Mouse (Mus musculus): ENCODE results near the gene Pkd1. TPM values are rescaled to one million over a fixed set of nuclear protein-coding genes. Genes with fewer than 3 reads are reported as not detected.

Gene Pkd1
- polyA plus RNA-seq, 1 experiment from 2014 or later, result 35.9 TPM

DNA sequence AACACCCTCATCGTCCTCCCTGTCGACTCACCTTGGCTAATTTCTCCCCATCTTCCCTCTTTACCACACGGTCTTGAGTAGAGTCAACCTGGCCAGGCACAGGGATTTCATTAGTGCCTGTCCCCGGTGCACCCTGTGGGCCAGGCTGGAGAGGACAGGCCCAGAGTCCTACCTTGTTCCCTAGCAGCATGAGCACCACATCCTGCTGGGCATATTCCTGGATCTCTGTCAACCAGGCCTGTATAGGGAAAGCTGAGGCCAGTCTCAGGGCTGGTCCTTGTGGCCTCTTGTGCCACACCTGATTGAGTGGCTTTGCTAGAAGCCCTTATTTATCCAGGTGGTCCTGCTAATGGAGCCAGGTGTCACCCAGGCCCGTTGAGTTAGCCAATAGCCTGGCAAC, 19.8 kb upstream of the Pkd1 start:
- peaks cover 27% of the 10 kb centered on the region for H3K4me1 ChIP-seq (ENCODE audit: control insufficient read depth, insufficient read depth, low read length)

DNA sequence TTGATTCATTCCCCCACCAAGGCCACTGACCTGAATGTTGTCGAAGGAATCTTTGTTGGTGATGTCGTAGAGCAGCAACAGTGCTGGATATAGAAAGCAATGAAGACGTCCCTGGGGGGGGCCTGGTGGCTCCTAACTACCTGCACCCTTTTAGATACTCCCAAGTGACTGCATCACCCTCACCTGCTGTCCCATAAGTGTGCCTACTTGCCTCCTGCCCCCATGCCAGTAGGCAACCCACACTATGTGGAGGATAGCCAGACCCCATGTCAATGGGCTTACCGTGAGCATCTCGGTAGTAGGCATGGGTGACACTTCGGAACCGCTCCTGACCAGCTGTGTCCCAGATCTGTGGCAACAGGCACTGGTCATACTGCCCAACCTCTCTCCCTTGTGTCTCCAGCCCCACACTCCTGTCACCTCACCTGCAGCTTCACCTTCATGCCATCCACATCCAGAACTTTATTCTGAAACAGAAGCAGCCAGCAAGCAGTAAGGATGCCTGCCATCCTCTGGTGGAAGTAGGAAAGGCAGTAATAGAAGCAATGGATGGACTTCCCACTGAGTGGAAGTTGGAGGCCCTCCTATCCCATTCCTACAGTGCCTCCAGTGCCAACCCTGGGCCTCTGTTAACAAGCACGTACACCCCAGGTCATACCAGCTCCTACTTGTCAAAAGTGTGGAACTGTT, 19.1 kb upstream of the Pkd1 start:
- Histone ChIP-seq H3K36me3 (ENCODE audit: control insufficient read depth, insufficient read depth, low read length) (peaks cover 16% of the 10 kb centered on the region; the same call in 1 of the 2 replicates), H3K4me3 (ENCODE audit: low read depth, low read length) (peak overlapping the region; percentile 85; the same call in 1 of the 2 replicates), H3K4me1 (ENCODE audit: control insufficient read depth, insufficient read depth, low read length) (peaks cover 27% of the 10 kb centered on the region), H3K4me2 (replicated peaks; ENCODE audit: low read depth, low read length) (peak overlapping the region; percentile 84), H3K27me3 (ENCODE audit: control insufficient read depth, insufficient read depth, low read length) (no peaks in the 10 kb centered on the region), H3K9me3 (ENCODE audit: control insufficient read depth, low read depth, low read length) (no peaks in the 10 kb centered on the region), H3K9ac (replicated peaks; ENCODE audit: low read depth, low read length) (peak overlapping the region; percentile 57), H3K27ac (ENCODE audit: low read length) (peak overlapping the region; percentile 56; the same call in 1 of the 2 replicates)
- ATAC-seq (ENCODE audit: insufficient number of reproducible peaks, insufficient read depth, low FRiP score, low read depth), result no peak
- 34% methylated on average over 8 of the region's 8 CpGs for WGBS

More for the DNA sequence above, 19.8 kb upstream of the Pkd1 start:
- ATAC-seq (ENCODE audit: insufficient number of reproducible peaks, insufficient read depth, low FRiP score, low read depth), result no peak
- Histone ChIP-seq H3K9ac (replicated peaks; ENCODE audit: low read depth, low read length) (peak overlapping the region; percentile 57), H3K4me3 (ENCODE audit: low read depth, low read length) (peak overlapping the region; percentile 85), H3K4me2 (replicated peaks; ENCODE audit: low read depth, low read length) (peak overlapping the region; percentile 84), H3K27me3 (ENCODE audit: control insufficient read depth, insufficient read depth, low read length) (no peaks in the 10 kb centered on the region), H3K27ac (ENCODE audit: low read length) (peak overlapping the region; percentile 56; the same call in 1 of the 2 replicates), H3K36me3 (ENCODE audit: control insufficient read depth, insufficient read depth, low read length) (peaks cover 16% of the 10 kb centered on the region; the same call in 1 of the 2 replicates), H3K9me3 (ENCODE audit: control insufficient read depth, low read depth, low read length) (no peaks in the 10 kb centered on the region)
- whole genome bisulfite sequencing, result 29% methylated on average over 5 of the region's 5 CpGs

GRCm38 (mm10) chr17:24531064-24531463, 18.6 kb upstream of the Pkd1 start:
- no peak for ATAC-seq (ENCODE audit: insufficient number of reproducible peaks, insufficient read depth, low FRiP score, low read depth)
- Histone ChIP-seq H3K4me1 (ENCODE audit: control insufficient read depth, insufficient read depth, low read length) (peaks cover 27% of the 10 kb centered on the region), H3K36me3 (ENCODE audit: control insufficient read depth, insufficient read depth, low read length) (peaks cover 16% of the 10 kb centered on the region; the same call in 1 of the 2 replicates), H3K4me3 (ENCODE audit: low read depth, low read length) (no peak overlapping the region), H3K27ac (ENCODE audit: low read length) (no peak overlapping the region), H3K4me2 (replicated peaks; ENCODE audit: low read depth, low read length) (0 out of 2 replicates have a peak overlapping the region, but pooled peaks have one; percentile 84), H3K9me3 (ENCODE audit: control insufficient read depth, low read depth, low read length) (no peaks in the 10 kb centered on the region), H3K9ac (replicated peaks; ENCODE audit: low read depth, low read length) (no peak overlapping the region), H3K27me3 (ENCODE audit: control insufficient read depth, insufficient read depth, low read length) (no peaks in the 10 kb centered on the region)
- WGBS, result 60% methylated on average over 3 of the region's 3 CpGs

DNA sequence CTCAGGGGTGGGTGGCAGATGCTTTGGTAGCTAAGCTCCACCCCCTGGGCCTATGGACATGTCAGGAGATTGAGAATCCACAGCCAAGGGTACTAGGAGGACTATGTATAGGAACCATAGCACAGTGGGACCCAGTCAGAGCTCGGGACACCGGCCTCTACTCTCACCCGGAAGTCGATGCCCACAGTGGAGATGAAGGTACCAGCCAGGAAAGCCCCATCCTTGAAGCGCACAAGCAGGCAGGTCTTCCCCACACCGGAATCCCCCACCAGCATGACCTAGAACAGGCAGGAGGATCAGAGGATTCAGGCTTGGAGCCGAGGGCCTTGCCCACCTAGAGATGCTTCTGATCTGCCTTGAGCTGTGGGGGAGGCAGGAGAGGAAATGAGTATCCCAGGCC, 17.6 kb upstream of the Pkd1 start:
- no peak overlapping the region for H3K9ac ChIP-seq (replicated peaks; ENCODE audit: low read depth, low read length)
- 70% methylated on average over 7 of the region's 7 CpGs for WGBS
- ATAC-seq (ENCODE audit: insufficient number of reproducible peaks, insufficient read depth, low FRiP score, low read depth), result no peak
- no peak overlapping the region for H3K4me3 ChIP-seq (ENCODE audit: low read depth, low read length)
- H3K27ac ChIP-seq (ENCODE audit: low read length), result no peak overlapping the region
- H3K4me1 ChIP-seq (ENCODE audit: control insufficient read depth, insufficient read depth, low read length), result peaks cover 20% of the 10 kb centered on the region
- no peaks in the 10 kb centered on the region for H3K27me3 ChIP-seq (ENCODE audit: control insufficient read depth, insufficient read depth, low read length)
- H3K36me3 ChIP-seq (ENCODE audit: control insufficient read depth, insufficient read depth, low read length), result peaks cover 16% of the 10 kb centered on the region; the same call in 1 of the 2 replicates
- no peaks in the 10 kb centered on the region for H3K9me3 ChIP-seq (ENCODE audit: control insufficient read depth, low read depth, low read length)
- H3K4me2 ChIP-seq (replicated peaks; ENCODE audit: low read depth, low read length), result no peak overlapping the region

GRCm38 (mm10) chr17:24533099-24533992, 16.3 kb upstream of the Pkd1 start:
- Histone ChIP-seq H3K4me2 (replicated peaks; ENCODE audit: low read depth, low read length) (peak overlapping the region; percentile 66), H3K27me3 (ENCODE audit: control insufficient read depth, insufficient read depth, low read length) (no peaks in the 10 kb centered on the region), H3K27ac (ENCODE audit: low read length) (no peak overlapping the region), H3K9me3 (ENCODE audit: control insufficient read depth, low read depth, low read length) (no peaks in the 10 kb centered on the region), H3K4me3 (ENCODE audit: low read depth, low read length) (peak overlapping the region; percentile 29; the same call in 1 of the 2 replicates), H3K4me1 (ENCODE audit: control insufficient read depth, insufficient read depth, low read length) (peaks cover 20% of the 10 kb centered on the region), H3K36me3 (ENCODE audit: control insufficient read depth, insufficient read depth, low read length) (peaks cover 16% of the 10 kb centered on the region; the same call in 1 of the 2 replicates), H3K9ac (replicated peaks; ENCODE audit: low read depth, low read length) (peak overlapping the region; percentile 18; the same call in 1 of the 2 replicates)
- 9% methylated on average over 53 of the region's 53 CpGs for WGBS
- peak; percentile 71 for ATAC-seq (ENCODE audit: insufficient number of reproducible peaks, insufficient read depth, low FRiP score, low read depth)

GRCm38 (mm10) chr17:24534160-24534718, 15.4 kb upstream of the Pkd1 start, which contains the start of gene Rab26:
Gene Rab26 (minus strand): TSS chr17:24534210.
- Histone ChIP-seq H3K27me3 (ENCODE audit: control insufficient read depth, insufficient read depth, low read length) (no peaks in the 10 kb centered on the region), H3K4me3 (ENCODE audit: low read depth, low read length) (peak within 1 kb of the TSS; percentile 29; the same call in 1 of the 2 replicates), H3K9me3 (ENCODE audit: control insufficient read depth, low read depth, low read length) (no peaks in the 10 kb centered on the region), H3K9ac (replicated peaks; ENCODE audit: low read depth, low read length) (peak within 1 kb of the TSS; percentile 18; the same call in 1 of the 2 replicates), H3K4me1 (ENCODE audit: control insufficient read depth, insufficient read depth, low read length) (peaks cover 20% of the 10 kb centered on the region), H3K27ac (ENCODE audit: low read length) (no peak within 1 kb of the TSS), H3K36me3 (ENCODE audit: control insufficient read depth, insufficient read depth, low read length) (peaks cover 14% of the 10 kb centered on the region; the same call in 1 of the 2 replicates), H3K4me2 (replicated peaks; ENCODE audit: low read depth, low read length) (peak within 1 kb of the TSS; percentile 66)
- no peak for ATAC-seq (ENCODE audit: insufficient number of reproducible peaks, insufficient read depth, low FRiP score, low read depth)
- WGBS, result 86% methylated on average over 8 of the region's 8 CpGs

- no peaks in the 10 kb centered on the region for H3K9me3 ChIP-seq (ENCODE audit: control insufficient read depth, low read depth, low read length)
- H3K9ac ChIP-seq (replicated peaks; ENCODE audit: low read depth, low read length), result no peak overlapping the region
- 44% methylated on average over 5 of the region's 5 CpGs for WGBS
- H3K4me1 ChIP-seq (ENCODE audit: control insufficient read depth, insufficient read depth, low read length), result peaks cover 10% of the 10 kb centered on the region
- no peak overlapping the region for H3K27ac ChIP-seq (ENCODE audit: low read length)
- H3K4me2 ChIP-seq (replicated peaks; ENCODE audit: low read depth, low read length), result no peak overlapping the region
- peaks cover 4% of the 10 kb centered on the region; the same call in 1 of the 2 replicates for H3K36me3 ChIP-seq (ENCODE audit: control insufficient read depth, insufficient read depth, low read length)
- no peak overlapping the region for H3K4me3 ChIP-seq (ENCODE audit: low read depth, low read length)
- H3K27me3 ChIP-seq (ENCODE audit: control insufficient read depth, insufficient read depth, low read length), result no peaks in the 10 kb centered on the region
- ATAC-seq (ENCODE audit: insufficient number of reproducible peaks, insufficient read depth, low FRiP score, low read depth), result no peak
These were observed 14.3 kb upstream of the Pkd1 start for GRCm38 (mm10) chr17:24535300-24535699.

- Histone ChIP-seq H3K9me3 (ENCODE audit: control insufficient read depth, low read depth, low read length) (no peaks in the 10 kb centered on the region), H3K27me3 (ENCODE audit: control insufficient read depth, insufficient read depth, low read length) (no peaks in the 10 kb centered on the region), H3K9ac (replicated peaks; ENCODE audit: low read depth, low read length) (no peak overlapping the region), H3K4me2 (replicated peaks; ENCODE audit: low read depth, low read length) (no peak overlapping the region), H3K4me3 (ENCODE audit: low read depth, low read length) (no peak overlapping the region), H3K36me3 (ENCODE audit: control insufficient read depth, insufficient read depth, low read length) (no peaks in the 10 kb centered on the region), H3K4me1 (ENCODE audit: control insufficient read depth, insufficient read depth, low read length) (peaks cover 7% of the 10 kb centered on the region), H3K27ac (ENCODE audit: low read length) (no peak overlapping the region)
- ATAC-seq (ENCODE audit: insufficient number of reproducible peaks, insufficient read depth, low FRiP score, low read depth), result no peak
- 30% methylated on average over 3 of the region's 3 CpGs for WGBS
These were observed 12.1 kb upstream of the Pkd1 start for GRCm38 (mm10) chr17:24537536-24537935.
